Mouse (Mus musculus): Measurements from ENCODE around the gene Fjx1. TPM values are rescaled to one million over a fixed set of nuclear protein-coding genes. Genes with fewer than 3 reads are reported as not detected.

Gene Fjx1
- polyA plus RNA-seq, 1 experiment from 2014 or later: 12.1 TPM

DNA sequence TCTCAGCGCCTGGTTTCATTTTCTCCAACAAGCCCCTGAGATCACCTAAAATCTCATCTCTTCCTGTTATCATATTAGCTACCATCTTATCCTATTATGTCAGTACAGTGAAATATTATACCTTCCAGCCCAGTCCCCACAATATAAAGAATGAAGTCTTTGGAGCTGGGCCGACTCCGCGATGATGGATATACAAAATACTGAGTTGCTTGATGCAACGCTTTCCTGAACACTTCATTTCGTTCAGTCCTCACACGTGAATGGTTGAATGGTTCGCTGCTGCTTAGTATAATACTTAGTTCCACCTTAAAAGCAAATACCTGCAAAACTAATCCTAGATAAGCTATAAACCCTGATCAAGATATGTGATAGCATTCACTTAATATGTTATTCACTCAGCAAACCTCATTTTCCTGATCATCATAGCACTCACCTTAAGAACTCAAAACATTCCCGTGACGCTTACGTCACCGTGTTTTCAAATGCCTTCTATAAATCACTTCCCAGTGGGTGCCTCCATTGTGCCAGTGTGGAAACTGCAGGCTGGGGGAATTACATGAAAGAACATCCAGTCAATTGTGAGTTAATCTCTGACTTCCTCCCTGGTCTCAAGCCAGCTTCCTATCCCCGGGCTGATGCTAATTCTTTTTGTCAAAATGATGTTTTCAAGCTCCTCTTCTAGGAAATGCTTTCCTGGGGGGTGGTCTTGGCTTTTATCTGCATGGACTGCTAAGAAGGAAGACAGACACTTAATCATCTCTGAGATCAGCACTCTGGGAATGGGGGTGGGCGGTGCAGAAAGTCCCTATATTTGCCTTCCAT, 44.7 kb downstream of the Fjx1 start, which contains the start of gene Trim44:
TSS of gene Trim44 (minus strand) at position 466 of the 822 bp plus-strand sequence.
- H3K27me3 ChIP-seq (ENCODE audit: insufficient read depth, low read length): no peaks in the 10 kb centered on the region; the same call in 1 of the 2 replicates
- DNase-seq (ENCODE audit: low spot score): peak; percentile 82
- H3K9ac ChIP-seq (ENCODE audit: low read depth, low read length): no peak within 1 kb of the TSS
- no peak for TF ChIP-seq CTCF (IDR thresholded peaks at IDR 0.05; ENCODE audit: low read depth)
- peak within 1 kb of the TSS; percentile 41 for H3K4me2 ChIP-seq (ENCODE audit: low read length)
- WGBS: 25% methylated on average over 14 of the region's 14 CpGs
- no peak within 1 kb of the TSS for H3K4me3 ChIP-seq (replicated peaks; ENCODE audit: low read depth, low read length)
- no peaks in the 10 kb centered on the region for H3K9me3 ChIP-seq (replicated peaks; ENCODE audit: low read length)
- no peak within 1 kb of the TSS for H3K27ac ChIP-seq
- no peaks in the 10 kb centered on the region for H3K36me3 ChIP-seq (ENCODE audit: insufficient read depth, low read length)
- ATAC-seq (replicated peaks; ENCODE audit: low FRiP score, low read depth): 0 out of 2 replicates have a peak, but pooled peaks have one; percentile 40
- peaks cover 3% of the 10 kb centered on the region; the same call in 1 of the 2 replicates for H3K4me1 ChIP-seq (replicated peaks; ENCODE audit: insufficient read depth, low read length)

DNA sequence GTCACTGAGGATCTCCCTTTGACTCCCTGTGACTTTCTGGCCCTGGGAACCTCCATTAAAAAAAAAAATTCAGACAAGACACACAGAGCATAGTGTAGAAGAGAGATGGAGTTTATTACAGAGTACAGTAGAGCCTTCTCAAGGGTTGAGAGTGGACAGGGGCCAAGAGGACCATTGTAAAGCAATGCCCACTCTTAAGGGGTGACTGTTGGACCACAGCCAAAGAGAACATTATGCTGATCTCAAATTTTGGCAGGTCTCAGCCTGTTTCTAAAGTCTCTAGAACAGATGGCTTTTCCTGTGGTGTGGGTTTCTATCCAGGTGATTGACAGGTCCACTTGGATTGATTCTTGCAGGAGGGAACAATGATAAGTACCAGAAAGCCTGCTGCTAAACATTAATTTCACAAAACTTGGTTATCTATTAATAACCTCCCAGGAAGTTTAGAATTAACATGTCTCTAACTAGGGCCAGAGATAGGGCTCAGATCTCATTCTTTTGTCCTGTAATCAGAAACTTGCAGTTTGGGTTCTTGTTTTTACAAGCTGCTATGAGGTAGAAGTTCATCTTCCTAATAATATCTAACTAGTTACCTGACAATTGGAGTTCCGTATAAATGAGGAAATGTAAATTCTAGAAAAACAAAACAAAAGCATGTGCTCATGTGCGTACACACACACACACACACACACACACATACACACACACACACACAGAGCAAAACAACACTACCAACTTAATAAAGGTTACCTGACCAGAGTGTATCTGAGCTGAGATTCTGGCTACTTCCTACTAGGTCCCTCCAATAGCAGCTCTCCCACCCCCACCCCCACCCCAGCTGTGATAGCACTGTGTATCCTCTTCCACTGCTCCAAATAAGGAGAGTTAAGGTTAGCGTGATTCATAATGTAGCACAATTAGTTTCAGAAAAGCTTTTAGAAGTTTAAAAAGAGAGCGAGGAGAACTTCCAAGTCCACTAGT, 45.7 kb downstream of the Fjx1 start:
- Histone ChIP-seq H3K9ac (ENCODE audit: low read depth, low read length) (no peak overlapping the region), H3K4me3 (replicated peaks; ENCODE audit: low read depth, low read length) (no peak overlapping the region), H3K27ac (no peak overlapping the region), H3K9me3 (replicated peaks; ENCODE audit: low read length) (no peaks in the 10 kb centered on the region), H3K4me2 (ENCODE audit: low read length) (peak overlapping the region; percentile 41), H3K4me1 (replicated peaks; ENCODE audit: insufficient read depth, low read length) (peaks cover 3% of the 10 kb centered on the region; the same call in 1 of the 2 replicates), H3K27me3 (ENCODE audit: insufficient read depth, low read length) (no peaks in the 10 kb centered on the region; the same call in 1 of the 2 replicates), H3K36me3 (ENCODE audit: insufficient read depth, low read length) (no peaks in the 10 kb centered on the region)
- WGBS: 52% methylated on average over 4 of the region's 4 CpGs
- no peak for ATAC-seq (replicated peaks; ENCODE audit: low FRiP score, low read depth)
- DNase-seq (ENCODE audit: low spot score): no peak
- no peak for TF ChIP-seq CTCF (IDR thresholded peaks at IDR 0.05; ENCODE audit: low read depth)

DNA sequence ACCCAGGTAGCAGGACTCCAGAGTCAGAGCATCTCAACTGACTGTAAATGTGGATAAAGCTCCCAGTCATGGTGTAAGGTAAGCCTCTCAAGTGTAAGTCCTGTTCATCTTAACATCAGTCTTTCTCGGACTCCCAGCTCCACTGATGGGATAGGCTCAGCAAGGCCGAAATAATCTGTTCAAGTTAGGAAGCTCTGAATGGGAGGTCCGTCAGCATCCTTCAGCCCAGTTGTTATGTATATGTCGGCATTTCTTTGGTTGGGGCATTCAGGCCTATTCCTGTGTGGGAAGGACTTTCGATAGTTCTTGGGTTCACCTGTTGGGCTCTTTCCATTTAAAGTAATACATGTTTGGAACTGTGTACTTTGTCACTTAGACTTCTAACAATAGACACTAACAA, 48.3 kb downstream of the Fjx1 start:
- Histone ChIP-seq H3K9me3 (replicated peaks; ENCODE audit: low read length) (no peaks in the 10 kb centered on the region), H3K27me3 (ENCODE audit: insufficient read depth, low read length) (no peaks in the 10 kb centered on the region; the same call in 1 of the 2 replicates), H3K4me2 (ENCODE audit: low read length) (no peak overlapping the region), H3K27ac (no peak overlapping the region), H3K4me3 (replicated peaks; ENCODE audit: low read depth, low read length) (no peak overlapping the region), H3K36me3 (ENCODE audit: insufficient read depth, low read length) (no peaks in the 10 kb centered on the region), H3K9ac (ENCODE audit: low read depth, low read length) (no peak overlapping the region), H3K4me1 (replicated peaks; ENCODE audit: insufficient read depth, low read length) (peaks cover 15% of the 10 kb centered on the region)
- ATAC-seq (replicated peaks; ENCODE audit: low FRiP score, low read depth): no peak
- no peak for TF ChIP-seq CTCF (IDR thresholded peaks at IDR 0.05; ENCODE audit: low read depth)
- 85% methylated on average over 5 of the region's 5 CpGs for whole genome bisulfite sequencing
- DNase-seq (ENCODE audit: low spot score): no peak

DNA sequence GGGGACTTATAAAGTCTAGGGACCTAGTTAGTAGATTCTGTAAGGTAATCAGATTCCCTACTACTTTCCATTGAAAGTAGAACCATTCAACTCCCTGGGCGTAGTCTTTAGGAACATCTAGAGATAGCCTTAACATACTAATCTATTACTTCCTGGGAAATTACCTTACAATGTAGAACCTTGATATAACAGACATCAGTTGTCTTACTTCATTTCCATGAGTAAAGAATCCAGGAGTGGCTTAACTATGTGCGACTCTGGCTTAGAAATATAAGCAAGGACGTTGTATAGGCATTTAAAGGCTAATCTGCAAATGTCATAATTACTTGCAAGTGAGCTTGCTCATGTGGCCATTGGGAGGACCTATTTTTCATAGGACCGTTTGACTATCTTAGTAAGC, 49.0 kb downstream of the Fjx1 start:
- no peak overlapping the region for H3K4me2 ChIP-seq (ENCODE audit: low read length)
- 80% methylated on average over 4 of the region's 4 CpGs for WGBS
- peaks cover 17% of the 10 kb centered on the region for H3K4me1 ChIP-seq (replicated peaks; ENCODE audit: insufficient read depth, low read length)
- H3K36me3 ChIP-seq (ENCODE audit: insufficient read depth, low read length): no peaks in the 10 kb centered on the region
- no peaks in the 10 kb centered on the region; the same call in 1 of the 2 replicates for H3K27me3 ChIP-seq (ENCODE audit: insufficient read depth, low read length)
- no peak for ATAC-seq (replicated peaks; ENCODE audit: low FRiP score, low read depth)
- H3K4me3 ChIP-seq (replicated peaks; ENCODE audit: low read depth, low read length): no peak overlapping the region
- DNase-seq (ENCODE audit: low spot score): no peak
- H3K9ac ChIP-seq (ENCODE audit: low read depth, low read length): no peak overlapping the region
- no peak overlapping the region for H3K27ac ChIP-seq
- H3K9me3 ChIP-seq (replicated peaks; ENCODE audit: low read length): no peaks in the 10 kb centered on the region
- TF ChIP-seq CTCF (IDR thresholded peaks at IDR 0.05; ENCODE audit: low read depth): no peak

DNA sequence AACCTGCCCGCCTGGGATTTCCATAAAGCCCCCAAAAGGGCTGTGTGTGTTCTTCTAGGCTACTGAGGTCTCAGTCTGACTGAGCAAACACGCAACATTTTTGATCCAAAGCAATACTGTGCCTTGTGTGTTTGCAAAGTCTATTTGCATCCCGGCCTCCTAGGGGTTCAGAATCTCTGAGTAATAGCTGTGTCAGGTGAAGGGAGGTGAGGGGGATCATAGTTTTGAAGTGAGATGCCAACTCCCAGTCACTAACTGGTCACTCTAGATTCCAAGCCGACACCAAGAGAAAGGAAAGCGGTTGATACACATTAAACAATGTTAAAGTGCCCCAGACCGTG, 51.0 kb downstream of the Fjx1 start:
- Histone ChIP-seq H3K27ac (peak overlapping the region; percentile 98), H3K27me3 (ENCODE audit: insufficient read depth, low read length) (no peaks in the 10 kb centered on the region; the same call in 1 of the 2 replicates), H3K9me3 (replicated peaks; ENCODE audit: low read length) (no peaks in the 10 kb centered on the region), H3K4me2 (ENCODE audit: low read length) (peak overlapping the region; percentile 82), H3K36me3 (ENCODE audit: insufficient read depth, low read length) (no peaks in the 10 kb centered on the region), H3K4me1 (replicated peaks; ENCODE audit: insufficient read depth, low read length) (peaks cover 17% of the 10 kb centered on the region), H3K4me3 (replicated peaks; ENCODE audit: low read depth, low read length) (peak overlapping the region; percentile 64), H3K9ac (ENCODE audit: low read depth, low read length) (peak overlapping the region; percentile 96)
- ATAC-seq (replicated peaks; ENCODE audit: low FRiP score, low read depth): no peak
- no peak for DNase-seq (ENCODE audit: low spot score)
- no peak for TF ChIP-seq CTCF (IDR thresholded peaks at IDR 0.05; ENCODE audit: low read depth)
- 10% methylated on average over 6 of the region's 6 CpGs for WGBS
